Mouse (Mus musculus): Measurements from ENCODE around the gene Pde3a.

DNA sequence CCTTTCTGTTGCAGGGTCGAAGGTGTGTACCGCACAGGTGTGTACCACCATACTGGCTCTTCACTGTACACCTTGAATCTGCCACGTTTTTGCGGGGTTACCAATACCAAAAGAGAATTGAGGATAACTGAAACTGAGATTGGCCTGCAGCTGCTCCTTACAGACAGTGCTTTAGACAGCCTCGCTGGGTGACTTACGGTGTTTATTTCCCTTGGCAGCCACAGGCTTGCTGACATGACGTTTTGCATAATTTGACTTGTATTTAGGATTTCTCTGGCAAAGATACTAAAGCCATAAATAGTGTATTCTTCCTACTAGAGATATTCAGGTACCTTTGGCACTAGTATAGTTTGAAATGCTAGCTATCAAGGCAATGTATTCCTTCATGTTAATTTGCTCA lies 155.6 kb downstream of the Pde3a start:
- TF ChIP-seq POLR2A (IDR thresholded peaks at IDR 0.05; ENCODE audit: extremely low read depth, insufficient read depth, low read length), result no peak
- no peak for TF ChIP-seq CTCF (IDR thresholded peaks at IDR 0.05; ENCODE audit: low read depth, low read length)

Data from liver, adult 2 months (tissue).